Mouse (Mus musculus): ENCODE measurements around the gene Lnx2. TPM values are rescaled to one million over a fixed set of nuclear protein-coding genes. Genes with fewer than 3 reads are reported as not detected.

Lnx2 gene
- polyA plus RNA-seq, 1 experiment from 2014 or later: 12.8 TPM

DNA sequence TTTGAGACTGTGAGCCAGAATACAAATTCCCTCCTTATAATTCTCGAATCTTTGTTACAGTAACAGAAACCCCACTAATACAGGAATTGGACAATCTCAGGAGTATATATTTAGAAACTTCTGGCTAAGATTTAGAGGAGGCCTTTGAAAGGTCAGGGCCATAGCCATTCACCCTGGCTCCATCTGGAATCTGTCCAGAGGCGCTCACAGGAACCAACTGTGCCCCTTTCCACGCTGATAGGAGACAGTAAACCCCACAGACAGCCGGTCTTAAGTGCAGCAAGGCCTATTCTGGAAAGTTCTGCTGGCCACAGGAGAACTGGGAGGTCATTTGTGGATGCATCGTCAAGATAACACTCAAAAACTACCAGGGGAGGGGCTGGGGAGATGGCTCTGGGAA lies 87.3 kb downstream of the Lnx2 start:
- WGBS: 85% methylated on average over 5 of the region's 5 CpGs
- peaks cover 7% of the 10 kb centered on the region; the same call in 1 of the 2 replicates for H3K27me3 ChIP-seq (replicated peaks; ENCODE audit: control insufficient read depth, insufficient read depth, low read length)
- ATAC-seq: no peak

DNA sequence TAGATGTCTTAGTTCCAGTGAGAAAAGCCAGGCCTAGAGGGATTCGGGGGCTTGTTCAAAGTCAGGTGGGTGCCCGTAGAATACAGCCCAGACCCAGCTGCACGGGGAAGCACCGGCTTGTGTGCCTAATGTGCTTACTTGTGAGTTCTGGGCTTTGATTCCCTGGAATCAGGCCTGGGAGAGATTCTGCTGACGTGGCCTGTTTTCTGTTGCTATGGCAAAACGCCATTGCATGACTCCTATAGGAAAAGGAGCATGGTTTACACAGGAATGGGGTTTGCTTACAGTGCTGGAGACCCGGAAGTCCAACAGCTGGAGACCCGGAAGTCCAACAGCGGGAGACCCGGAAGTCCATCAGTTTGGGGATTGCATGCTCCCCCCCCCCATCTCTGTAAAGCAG lies 88.8 kb downstream of the Lnx2 start:
- ATAC-seq: peak; percentile 47; the same call in 1 of the 2 replicates
- peaks cover 11% of the 10 kb centered on the region for H3K27me3 ChIP-seq (replicated peaks; ENCODE audit: control insufficient read depth, insufficient read depth, low read length)
- no peak overlapping the region for H3K4me2 ChIP-seq (ENCODE audit: low read length)
- no peak overlapping the region for H3K4me3 ChIP-seq (replicated peaks; ENCODE audit: low read length)
- H3K9me3 ChIP-seq (ENCODE audit: control insufficient read depth, low read length): no peaks in the 10 kb centered on the region
- no peak overlapping the region for H3K9ac ChIP-seq (replicated peaks; ENCODE audit: low read depth, low read length)
- H3K27ac ChIP-seq (ENCODE audit: low read length): no peak overlapping the region
- H3K4me1 ChIP-seq (replicated peaks; ENCODE audit: control insufficient read depth, insufficient read depth, low read length): peaks cover 14% of the 10 kb centered on the region
- whole genome bisulfite sequencing: 76% methylated on average over 10 of the region's 10 CpGs
- no peaks in the 10 kb centered on the region for H3K36me3 ChIP-seq (ENCODE audit: control insufficient read depth, insufficient read depth)

More for the DNA sequence above, 87.3 kb downstream of the Lnx2 start:
- no peaks in the 10 kb centered on the region for H3K36me3 ChIP-seq (ENCODE audit: control insufficient read depth, insufficient read depth)
- H3K4me1 ChIP-seq (replicated peaks; ENCODE audit: control insufficient read depth, insufficient read depth, low read length): peaks cover 16% of the 10 kb centered on the region
- H3K9me3 ChIP-seq (ENCODE audit: control insufficient read depth, low read length): no peaks in the 10 kb centered on the region
- no peak overlapping the region for H3K4me2 ChIP-seq (ENCODE audit: low read length)
- H3K9ac ChIP-seq (replicated peaks; ENCODE audit: low read depth, low read length): no peak overlapping the region
- no peak overlapping the region for H3K4me3 ChIP-seq (replicated peaks; ENCODE audit: low read length)
- no peak overlapping the region for H3K27ac ChIP-seq (ENCODE audit: low read length)

DNA sequence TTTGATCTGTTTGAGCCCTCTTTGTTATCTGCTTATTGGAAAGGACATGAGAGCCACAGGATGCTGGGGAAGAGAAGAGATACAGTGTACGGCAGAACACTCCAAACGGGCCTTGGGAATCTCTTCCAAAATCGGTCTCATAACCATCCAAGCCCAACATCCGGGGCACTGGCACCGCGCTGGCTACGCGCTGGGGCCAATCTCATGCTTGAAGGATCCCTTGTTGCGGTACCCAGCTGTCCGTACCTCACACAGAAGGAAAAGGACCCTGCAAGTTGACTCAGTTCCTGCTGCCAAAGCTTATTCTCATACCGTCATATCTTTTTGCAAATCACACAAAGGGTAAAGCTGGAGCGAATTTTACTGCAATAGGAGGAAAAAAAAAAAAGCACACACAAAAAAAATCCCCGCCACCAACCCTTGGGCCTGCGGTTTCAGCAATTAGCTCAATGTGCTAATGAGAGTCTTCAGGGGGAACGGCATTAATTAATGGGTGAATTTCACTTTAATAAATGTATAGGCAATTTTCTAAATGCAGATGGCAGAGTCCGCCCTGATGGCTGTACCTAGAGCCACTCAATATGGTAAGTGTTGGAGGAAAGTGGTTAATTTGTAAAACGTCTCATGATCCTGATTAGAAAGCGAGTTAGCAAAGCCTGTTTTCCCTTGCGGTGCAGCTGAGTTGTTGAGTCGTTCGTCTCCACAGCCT lies 90.5 kb downstream of the Lnx2 start:
- ATAC-seq: peak; percentile 44
- Histone ChIP-seq H3K4me2 (ENCODE audit: low read length) (peak overlapping the region; percentile 35), H3K4me1 (replicated peaks; ENCODE audit: control insufficient read depth, insufficient read depth, low read length) (peaks cover 14% of the 10 kb centered on the region), H3K4me3 (replicated peaks; ENCODE audit: low read length) (0 out of 2 replicates have a peak overlapping the region, but pooled peaks have one; percentile 6), H3K9me3 (ENCODE audit: control insufficient read depth, low read length) (no peaks in the 10 kb centered on the region), H3K9ac (replicated peaks; ENCODE audit: low read depth, low read length) (peak overlapping the region; percentile 20), H3K27ac (ENCODE audit: low read length) (peak overlapping the region; percentile 12; the same call in 1 of the 2 replicates), H3K36me3 (ENCODE audit: control insufficient read depth, insufficient read depth) (no peaks in the 10 kb centered on the region), H3K27me3 (replicated peaks; ENCODE audit: control insufficient read depth, insufficient read depth, low read length) (peaks cover 17% of the 10 kb centered on the region)
- WGBS: 27% methylated on average over 21 of the region's 21 CpGs

DNA sequence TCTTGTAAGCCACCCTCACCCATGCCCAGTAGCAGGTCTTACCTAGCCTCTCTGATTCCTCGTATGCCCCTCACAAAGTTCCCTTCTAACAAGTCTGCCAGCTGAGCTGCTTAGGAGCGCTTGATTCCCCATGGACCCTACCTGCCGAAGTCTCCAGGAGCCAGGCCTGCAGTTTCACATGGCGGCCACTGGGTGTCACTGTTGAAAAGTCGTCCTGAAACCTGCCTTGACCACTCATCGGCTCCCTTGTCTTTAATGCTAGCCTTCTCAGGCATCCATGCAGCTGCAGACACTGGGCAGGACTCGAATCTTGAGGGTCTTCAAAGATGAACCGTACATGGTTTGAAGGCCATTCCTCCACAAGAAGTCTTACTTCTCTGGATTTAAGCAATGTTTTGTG lies 93.2 kb downstream of the Lnx2 start:
- H3K27ac ChIP-seq (ENCODE audit: low read length): no peak overlapping the region
- no peaks in the 10 kb centered on the region for H3K9me3 ChIP-seq (ENCODE audit: control insufficient read depth, low read length)
- H3K4me1 ChIP-seq (replicated peaks; ENCODE audit: control insufficient read depth, insufficient read depth, low read length): peaks cover 14% of the 10 kb centered on the region
- no peak overlapping the region for H3K9ac ChIP-seq (replicated peaks; ENCODE audit: low read depth, low read length)
- H3K4me3 ChIP-seq (replicated peaks; ENCODE audit: low read length): no peak overlapping the region
- 9% methylated on average over 8 of the region's 8 CpGs for WGBS
- no peak for ATAC-seq
- H3K4me2 ChIP-seq (ENCODE audit: low read length): no peak overlapping the region
- H3K36me3 ChIP-seq (ENCODE audit: control insufficient read depth, insufficient read depth): no peaks in the 10 kb centered on the region
- H3K27me3 ChIP-seq (replicated peaks; ENCODE audit: control insufficient read depth, insufficient read depth, low read length): peaks cover 17% of the 10 kb centered on the region

GRCm38 (mm10) chr5:146981376-146981775 lies 95.0 kb downstream of the Lnx2 start:
- no peaks in the 10 kb centered on the region for H3K9me3 ChIP-seq (ENCODE audit: control insufficient read depth, low read length)
- no peak overlapping the region for H3K27ac ChIP-seq (ENCODE audit: low read length)
- H3K36me3 ChIP-seq (ENCODE audit: control insufficient read depth, insufficient read depth): no peaks in the 10 kb centered on the region
- no peak overlapping the region for H3K9ac ChIP-seq (replicated peaks; ENCODE audit: low read depth, low read length)
- H3K4me3 ChIP-seq (replicated peaks; ENCODE audit: low read length): no peak overlapping the region
- no peak for ATAC-seq
- 89% methylated on average over 6 of the region's 6 CpGs for WGBS
- H3K4me2 ChIP-seq (ENCODE audit: low read length): no peak overlapping the region
- H3K27me3 ChIP-seq (replicated peaks; ENCODE audit: control insufficient read depth, insufficient read depth, low read length): peaks cover 17% of the 10 kb centered on the region
- peaks cover 10% of the 10 kb centered on the region for H3K4me1 ChIP-seq (replicated peaks; ENCODE audit: control insufficient read depth, insufficient read depth, low read length)

DNA sequence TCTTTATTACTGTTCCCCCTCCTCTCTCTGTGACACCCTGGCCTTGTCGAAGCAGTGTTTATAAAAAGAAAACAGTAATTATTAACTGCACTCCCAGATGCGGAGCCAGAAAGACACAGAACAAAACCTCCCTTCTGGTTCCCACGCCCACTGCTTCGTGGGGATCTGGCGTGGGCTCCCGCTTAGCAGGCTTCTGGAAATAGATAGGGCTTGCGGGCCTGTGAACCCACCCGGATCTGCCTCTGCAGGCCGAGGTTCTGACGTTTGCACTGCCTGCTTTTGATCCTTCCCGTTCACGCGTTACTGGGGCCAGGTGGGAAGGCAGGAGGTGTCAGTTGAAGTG lies 101.6 kb downstream of the Lnx2 start:
- no peaks in the 10 kb centered on the region for H3K36me3 ChIP-seq (ENCODE audit: control insufficient read depth, insufficient read depth)
- no peak overlapping the region for H3K4me2 ChIP-seq (ENCODE audit: low read length)
- H3K27ac ChIP-seq (ENCODE audit: low read length): no peak overlapping the region
- H3K9me3 ChIP-seq (ENCODE audit: control insufficient read depth, low read length): no peaks in the 10 kb centered on the region
- 0 out of 2 replicates have a peak, but pooled peaks cover 4% of the 10 kb centered on the region for H3K27me3 ChIP-seq (replicated peaks; ENCODE audit: control insufficient read depth, insufficient read depth, low read length)
- WGBS: 61% methylated on average over 13 of the region's 13 CpGs
- no peak for ATAC-seq
- H3K4me3 ChIP-seq (replicated peaks; ENCODE audit: low read length): no peak overlapping the region
- no peaks in the 10 kb centered on the region for H3K4me1 ChIP-seq (replicated peaks; ENCODE audit: control insufficient read depth, insufficient read depth, low read length)
- H3K9ac ChIP-seq (replicated peaks; ENCODE audit: low read depth, low read length): no peak overlapping the region

DNA sequence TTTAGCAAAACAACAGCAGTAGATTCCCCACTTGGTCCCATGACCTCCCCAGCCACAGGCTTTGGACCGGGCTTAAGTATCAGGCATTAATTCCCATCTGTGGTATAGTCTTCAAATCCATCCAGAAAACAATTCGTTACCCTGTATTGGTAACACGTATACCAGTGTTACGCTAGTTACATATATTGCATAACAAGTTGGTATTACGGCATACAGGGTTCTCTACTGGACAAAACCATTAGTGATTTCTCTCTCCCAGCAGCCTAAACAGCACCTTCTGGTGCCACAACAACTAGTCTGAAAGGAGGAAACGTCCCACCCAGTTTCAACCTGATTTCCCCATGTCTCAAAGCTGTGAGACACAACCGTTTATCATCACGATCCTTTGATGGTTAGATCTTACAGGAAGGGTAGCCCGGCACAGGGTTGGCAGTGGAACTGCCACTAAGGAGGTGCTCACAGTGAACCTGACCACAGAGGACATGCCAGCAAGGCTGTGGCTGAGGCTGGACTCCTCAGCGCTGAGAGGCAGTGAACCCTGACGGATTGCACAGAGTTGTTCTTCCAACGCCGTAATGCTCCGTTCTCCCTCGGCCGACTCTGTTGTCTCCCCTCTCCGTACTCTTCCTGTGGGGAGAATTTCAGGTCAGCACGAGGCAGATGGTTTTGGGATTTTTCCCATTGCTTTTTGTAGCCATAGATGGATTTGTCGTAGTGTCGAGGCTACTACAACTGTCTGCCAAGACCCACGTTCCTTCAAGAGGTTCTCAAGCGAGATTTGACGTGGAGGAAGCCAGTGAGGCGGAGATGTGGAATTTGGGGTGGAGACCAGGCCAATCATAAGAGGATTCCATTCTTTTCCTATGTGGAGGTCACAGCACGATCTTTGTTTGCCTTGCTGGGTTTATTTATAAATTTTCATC lies 102.3 kb downstream of the Lnx2 start:
- peaks cover 1% of the 10 kb centered on the region for H3K4me1 ChIP-seq (replicated peaks; ENCODE audit: control insufficient read depth, insufficient read depth, low read length)
- H3K27me3 ChIP-seq (replicated peaks; ENCODE audit: control insufficient read depth, insufficient read depth, low read length): 0 out of 2 replicates have a peak, but pooled peaks cover 4% of the 10 kb centered on the region
- H3K27ac ChIP-seq (ENCODE audit: low read length): no peak overlapping the region
- no peak for ATAC-seq
- WGBS: 85% methylated on average over 25 of the region's 25 CpGs
- no peak overlapping the region for H3K9ac ChIP-seq (replicated peaks; ENCODE audit: low read depth, low read length)
- no peaks in the 10 kb centered on the region for H3K9me3 ChIP-seq (ENCODE audit: control insufficient read depth, low read length)
- no peak overlapping the region for H3K4me3 ChIP-seq (replicated peaks; ENCODE audit: low read length)
- H3K36me3 ChIP-seq (ENCODE audit: control insufficient read depth, insufficient read depth): no peaks in the 10 kb centered on the region
- no peak overlapping the region for H3K4me2 ChIP-seq (ENCODE audit: low read length)

DNA sequence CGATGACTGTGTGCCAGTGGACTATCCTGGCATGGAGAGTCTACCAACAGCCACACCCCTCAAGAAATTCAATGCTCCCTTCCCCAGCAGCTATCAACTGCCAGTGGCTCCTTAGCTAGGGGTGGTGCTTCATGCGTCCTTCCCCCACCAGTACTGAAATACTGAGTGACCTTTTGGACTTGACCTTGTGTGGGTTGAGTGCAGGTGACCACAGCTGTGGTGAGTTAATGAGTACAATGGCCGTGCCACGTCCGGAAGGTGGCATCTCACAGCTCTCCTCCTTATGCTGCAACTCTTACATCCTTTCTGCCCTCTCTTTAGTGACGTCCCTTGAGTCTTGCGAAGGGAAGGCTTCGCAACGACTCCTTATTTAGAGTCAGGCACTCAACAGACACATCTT lies 103.0 kb downstream of the Lnx2 start:
- peaks cover 8% of the 10 kb centered on the region for H3K4me1 ChIP-seq (replicated peaks; ENCODE audit: control insufficient read depth, insufficient read depth, low read length)
- no peaks in the 10 kb centered on the region for H3K9me3 ChIP-seq (ENCODE audit: control insufficient read depth, low read length)
- no peak overlapping the region for H3K4me2 ChIP-seq (ENCODE audit: low read length)
- no peak overlapping the region for H3K27ac ChIP-seq (ENCODE audit: low read length)
- no peak overlapping the region for H3K9ac ChIP-seq (replicated peaks; ENCODE audit: low read depth, low read length)
- 0 out of 2 replicates have a peak, but pooled peaks cover 4% of the 10 kb centered on the region for H3K27me3 ChIP-seq (replicated peaks; ENCODE audit: control insufficient read depth, insufficient read depth, low read length)
- H3K4me3 ChIP-seq (replicated peaks; ENCODE audit: low read length): no peak overlapping the region
- H3K36me3 ChIP-seq (ENCODE audit: control insufficient read depth, insufficient read depth): no peaks in the 10 kb centered on the region
- ATAC-seq: no peak
- WGBS: 93% methylated on average over 9 of the region's 9 CpGs

DNA sequence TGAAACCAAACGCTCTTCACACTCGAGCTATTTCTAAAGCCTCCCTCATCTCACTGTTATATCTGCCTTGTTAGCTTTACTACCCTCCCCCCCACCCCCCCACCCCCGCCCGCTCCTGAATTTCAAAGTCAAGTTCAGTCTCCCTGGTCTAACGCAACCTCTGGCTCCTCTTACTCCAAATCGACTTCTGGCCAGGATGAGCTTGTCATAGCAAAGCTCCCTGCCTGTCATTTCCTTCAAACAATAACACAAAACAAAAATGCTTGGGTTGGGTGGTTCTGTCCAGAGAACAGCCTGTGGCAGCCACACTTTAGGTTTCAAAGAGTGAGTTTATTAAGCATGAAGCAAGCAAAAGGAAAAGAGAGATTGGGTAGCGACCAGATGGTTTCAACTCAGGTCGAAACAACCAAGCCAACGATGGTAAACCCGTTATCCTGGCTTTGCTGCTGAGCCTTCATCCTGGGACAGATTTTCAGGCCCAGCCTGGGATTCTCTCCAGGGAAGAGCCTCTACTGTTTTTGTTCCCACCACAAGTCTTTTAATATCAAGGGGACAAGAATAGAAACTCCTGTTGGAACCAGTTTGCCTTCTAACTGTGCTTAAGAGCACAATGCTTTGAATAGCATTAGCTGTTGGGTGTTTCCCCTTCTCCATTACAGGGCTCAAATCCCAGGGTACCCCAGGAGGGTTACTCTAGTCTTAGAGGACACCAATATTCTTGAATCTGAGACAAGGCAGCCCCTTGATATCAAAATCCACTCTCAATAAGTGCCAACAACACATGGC lies 104.4 kb downstream of the Lnx2 start:
- peaks cover 8% of the 10 kb centered on the region for H3K4me1 ChIP-seq (replicated peaks; ENCODE audit: control insufficient read depth, insufficient read depth, low read length)

More for the DNA sequence above, 104.4 kb downstream of the Lnx2 start:
- no peaks in the 10 kb centered on the region for H3K9me3 ChIP-seq (ENCODE audit: control insufficient read depth, low read length)
- H3K4me2 ChIP-seq (ENCODE audit: low read length): no peak overlapping the region
- no peak overlapping the region for H3K4me3 ChIP-seq (replicated peaks; ENCODE audit: low read length)
- 78% methylated on average over 10 of the region's 10 CpGs for WGBS
- H3K9ac ChIP-seq (replicated peaks; ENCODE audit: low read depth, low read length): no peak overlapping the region
- H3K36me3 ChIP-seq (ENCODE audit: control insufficient read depth, insufficient read depth): no peaks in the 10 kb centered on the region
- no peak overlapping the region for H3K27ac ChIP-seq (ENCODE audit: low read length)
- ATAC-seq: no peak
- 0 out of 2 replicates have a peak, but pooled peaks cover 4% of the 10 kb centered on the region for H3K27me3 ChIP-seq (replicated peaks; ENCODE audit: control insufficient read depth, insufficient read depth, low read length)
